Mouse (Mus musculus) kidney, postnatal 0 days (tissue): Measurements from ENCODE around the gene Clmn. TPM values are rescaled to one million over a fixed set of nuclear protein-coding genes. Genes with fewer than 3 reads are reported as not detected.
"Not testable (repeated sequence)": the region's sequence is repeated elsewhere in the genome, so short reads cannot be mapped to it uniquely, and the experiment has no call there.

Source experiments
- ATAC-seq: fragments of 200-750 bp; cut with Nextera tagmentation; replicated peaks from 2 replicates; pipeline ENCODE4 v1.8.0; 2017; ENCODE audit warnings: low read depth, moderate number of reproducible peaks, moderate TSS enrichment, moderate library complexity; ENCODE audit not compliant: low FRiP score
- DNase-seq: peaks from one replicate; pipeline ENCODE4 v3.0.0-alpha.2; 2016; ENCODE audit warnings: low spot score
- H3K27ac ChIP-seq: fragments of 300-500 bp; sonication (generic); 2 replicates; pipeline ENCODE4 v1.5.1; 2014; ENCODE audit warnings: mild to moderate bottlenecking
- H3K27me3 ChIP-seq: fragments of 300-500 bp; sonication (generic); 2 replicates; pipeline ENCODE4 v1.6.1; 2014; ENCODE audit warnings: low read length, mixed read lengths; ENCODE audit not compliant: insufficient read depth
- H3K36me3 ChIP-seq: fragments of 300-500 bp; sonication (generic); 2 replicates; pipeline ENCODE4 v1.6.1; 2014; ENCODE audit warnings: low read length, mixed read lengths; ENCODE audit not compliant: insufficient read depth
- H3K4me1 ChIP-seq: fragments of 300-500 bp; sonication (generic); replicated peaks from 2 replicates; pipeline ENCODE4 v1.6.1; 2014; ENCODE audit warnings: antibody characterized with exemption, low read length, mixed read lengths; ENCODE audit not compliant: insufficient read depth
- H3K4me2 ChIP-seq: fragments of 300-500 bp; sonication (generic); 2 replicates; pipeline ENCODE4 v1.6.1; 2014; ENCODE audit warnings: mild to moderate bottlenecking, low read length, moderate library complexity, mixed read lengths
- H3K4me3 ChIP-seq: fragments of 300-500 bp; sonication (generic); replicated peaks from 2 replicates; pipeline ENCODE4 v1.5.1; 2014; ENCODE audit warnings: low read depth, low read length
- H3K9ac ChIP-seq: fragments of 300-500 bp; sonication (generic); 2 replicates; pipeline ENCODE4 v1.6.1; 2014; ENCODE audit warnings: low read depth, low read length
- H3K9me3 ChIP-seq: fragments of 300-500 bp; sonication (generic); replicated peaks from 2 replicates; pipeline ENCODE4 v1.6.1; 2016; ENCODE audit warnings: low read length, inconsistent platforms, mixed read lengths
- CTCF ChIP-seq: IDR thresholded peaks from 2 replicates; pipeline ENCODE4 v1.5.1; 2016; ENCODE audit warnings: antibody characterized with exemption, low read depth, mild to moderate bottlenecking, moderate library complexity
- WGBS: fragments of 180-500 bp; shearing (Covaris S2); extraction: QIAGEN DNeasy Blood & Tissue Kit; methylation state at CpG from one replicate; pipeline ENCODE4 v1.1.7; 2014; 5-methylcytosine and 5-hydroxymethylcytosine counted together
- polyA plus RNA-seq: library from polyadenylated mRNA; unstranded; fragments of >200 nt; fragmentation: Nextera tagmentation; extraction: Ambion mirVana; gene quantifications from 2 replicates; pipeline ENCODE4 v1.2.1, GENCODE M21; 2015

Gene Clmn
- polyA plus RNA-seq, 1 experiment from 2014 or later, result 6.0 TPM

DNA sequence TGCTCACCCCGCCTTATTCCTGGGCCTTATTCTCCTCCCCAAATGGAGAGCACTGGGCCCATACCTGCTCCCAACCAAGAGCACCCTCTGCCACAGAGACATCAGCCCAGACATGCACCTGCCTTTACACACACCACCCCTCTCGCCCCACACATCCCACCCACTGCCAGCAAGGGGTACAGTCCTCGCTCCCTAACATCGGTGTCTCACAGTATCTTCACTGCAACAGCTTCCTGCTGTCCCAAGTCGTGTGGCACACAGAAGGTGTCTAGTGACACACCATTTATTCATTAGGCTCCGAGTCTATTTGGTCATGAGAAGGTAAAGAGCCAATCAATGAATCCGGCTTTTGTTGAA is 34.6 kb downstream of the Clmn start:
- ATAC-seq, result no peak
- Histone ChIP-seq H3K4me2 (no peak overlapping the region), H3K9me3 (no peaks in the 10 kb centered on the region), H3K36me3 (no peaks in the 10 kb centered on the region), H3K4me3 (no peak overlapping the region), H3K27ac (peak overlapping the region; percentile 79), H3K9ac (no peak overlapping the region), H3K4me1 (peaks cover 19% of the 10 kb centered on the region), H3K27me3 (no peaks in the 10 kb centered on the region)
- DNase-seq, result no peak
- TF ChIP-seq CTCF, result no peak
- 56% methylated on average over 7 of the region's 7 CpGs for WGBS

DNA sequence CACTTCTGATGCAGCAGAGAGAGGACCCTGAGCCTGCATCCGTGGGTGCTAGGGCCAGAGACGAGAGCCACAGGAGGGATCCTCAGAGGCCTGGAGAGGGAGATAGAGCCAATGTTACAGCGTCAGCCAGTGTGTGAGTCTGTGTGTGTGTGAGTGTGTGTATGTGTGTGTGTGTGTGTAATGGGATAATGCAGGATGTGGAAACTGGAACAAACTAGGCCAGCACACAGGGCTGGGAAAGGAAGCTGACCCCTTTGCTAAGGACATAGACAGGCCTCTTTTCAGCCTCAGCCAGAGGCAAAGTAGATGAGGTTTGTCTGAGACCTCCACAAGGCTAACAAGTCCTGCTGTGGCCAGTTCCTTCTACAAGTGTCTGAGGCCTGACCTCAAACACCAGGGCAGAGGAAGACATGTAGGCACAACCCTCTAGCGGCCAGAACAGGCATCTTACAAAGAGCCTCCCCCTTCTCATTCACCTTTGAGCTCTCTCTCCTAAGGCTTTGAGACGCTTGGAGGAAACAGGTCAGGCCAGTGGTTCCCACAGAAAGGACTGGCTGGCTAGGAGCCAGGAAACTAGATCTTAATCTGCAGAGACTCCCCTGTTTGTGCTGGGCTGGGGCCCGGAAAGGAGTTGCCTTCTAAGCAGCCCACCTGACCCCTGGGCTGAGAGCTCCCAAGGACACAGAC is 35.1 kb downstream of the Clmn start:
- peak; percentile 74 for TF ChIP-seq CTCF
- peak; percentile 88 for DNase-seq
- WGBS, result 30% methylated on average over 6 of the region's 6 CpGs

DNA sequence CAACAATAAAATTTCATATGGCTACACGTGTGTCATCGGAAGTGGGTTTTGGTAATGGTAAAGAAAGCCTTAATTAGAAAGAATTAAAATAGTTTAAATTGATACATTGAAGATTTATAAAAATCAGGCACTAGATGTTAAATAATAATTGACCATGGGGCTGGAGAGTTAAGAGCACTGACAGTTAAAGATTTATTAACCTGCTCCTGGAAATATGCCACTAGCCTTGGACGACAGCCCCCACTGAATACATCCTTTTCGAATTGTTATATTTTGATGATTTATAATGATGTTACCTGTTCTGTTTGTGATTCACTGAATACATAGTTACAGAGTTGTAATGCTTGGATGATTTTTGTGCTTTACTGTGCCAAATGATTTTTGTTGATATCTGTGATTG is 35.9 kb downstream of the Clmn start:
- not testable (repeated sequence) for H3K36me3 ChIP-seq, H3K9ac ChIP-seq, H3K27ac ChIP-seq, H3K4me2 ChIP-seq, H3K9me3 ChIP-seq, ATAC-seq, H3K4me3 ChIP-seq, H3K27me3 ChIP-seq, DNase-seq
- H3K4me1 ChIP-seq, result peaks cover 27% of the 10 kb centered on the region
- WGBS, result 58% methylated on average over 4 of the region's 4 CpGs

More for the DNA sequence above, 35.1 kb downstream of the Clmn start:
- Histone ChIP-seq H3K27me3 (no peaks in the 10 kb centered on the region), H3K27ac (peak overlapping the region; percentile 79), H3K4me3 (no peak overlapping the region), H3K36me3 (no peaks in the 10 kb centered on the region), H3K9ac (no peak overlapping the region), H3K4me2 (no peak overlapping the region), H3K9me3 (no peaks in the 10 kb centered on the region), H3K4me1 (peaks cover 24% of the 10 kb centered on the region)
- ATAC-seq, result peak; percentile 90

DNA sequence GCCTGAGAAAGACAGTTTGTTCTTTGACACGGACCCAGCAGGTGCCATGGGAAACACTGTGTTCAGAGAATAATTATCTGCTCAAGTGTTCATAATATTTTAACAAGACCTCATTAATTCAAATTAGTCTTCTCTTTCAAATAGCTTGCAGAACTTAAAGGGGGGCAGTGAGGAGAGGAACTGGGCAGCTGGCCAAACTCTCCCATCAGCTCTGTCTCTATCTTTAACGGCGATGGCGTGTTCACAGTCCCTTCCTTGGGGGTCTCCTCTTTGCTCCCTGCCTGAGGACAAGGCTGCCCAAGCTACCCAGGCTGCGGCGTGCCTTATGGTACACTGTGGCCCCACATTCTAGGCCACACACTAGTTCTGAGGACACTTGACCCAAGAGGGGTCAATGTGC is 37.2 kb downstream of the Clmn start:
- no peak overlapping the region for H3K9ac ChIP-seq
- WGBS, result 68% methylated on average over 6 of the region's 6 CpGs
- ATAC-seq, result no peak
- H3K4me2 ChIP-seq, result no peak overlapping the region
- no peak for TF ChIP-seq CTCF
- no peaks in the 10 kb centered on the region for H3K9me3 ChIP-seq
- no peaks in the 10 kb centered on the region for H3K36me3 ChIP-seq
- H3K27ac ChIP-seq, result no peak overlapping the region
- no peaks in the 10 kb centered on the region for H3K27me3 ChIP-seq
- peaks cover 29% of the 10 kb centered on the region for H3K4me1 ChIP-seq
- H3K4me3 ChIP-seq, result no peak overlapping the region
- DNase-seq, result no peak

DNA sequence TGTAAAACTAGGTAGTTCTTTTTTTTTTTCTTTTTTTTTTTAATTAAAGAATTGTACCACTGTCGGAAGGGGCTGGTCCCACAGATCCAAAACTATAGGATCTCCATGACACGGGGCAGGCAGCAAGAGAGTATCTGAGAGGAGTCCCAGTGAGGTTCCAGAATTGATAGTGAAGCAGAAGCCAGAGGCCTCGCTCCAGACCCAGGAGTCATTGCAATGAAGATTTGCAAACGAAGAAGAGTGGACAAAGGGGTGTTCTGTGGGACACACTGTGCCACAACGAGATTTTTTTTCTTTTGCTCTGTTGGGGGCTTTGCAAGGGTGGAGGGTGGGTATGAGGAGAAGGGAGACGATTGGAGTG is 40.0 kb downstream of the Clmn start:
- no peaks in the 10 kb centered on the region for H3K27me3 ChIP-seq
- no peak for TF ChIP-seq CTCF
- ATAC-seq (no peak), DNase-seq (no peak)
- H3K36me3 ChIP-seq, result no peaks in the 10 kb centered on the region
- H3K4me1 ChIP-seq, result peaks cover 35% of the 10 kb centered on the region
- 54% methylated on average over 6 of the region's 6 CpGs for WGBS
- no peak overlapping the region for H3K4me2 ChIP-seq
- H3K4me3 ChIP-seq, result no peak overlapping the region
- H3K9me3 ChIP-seq, result no peaks in the 10 kb centered on the region
- no peak overlapping the region for H3K9ac ChIP-seq
- no peak overlapping the region for H3K27ac ChIP-seq

DNA sequence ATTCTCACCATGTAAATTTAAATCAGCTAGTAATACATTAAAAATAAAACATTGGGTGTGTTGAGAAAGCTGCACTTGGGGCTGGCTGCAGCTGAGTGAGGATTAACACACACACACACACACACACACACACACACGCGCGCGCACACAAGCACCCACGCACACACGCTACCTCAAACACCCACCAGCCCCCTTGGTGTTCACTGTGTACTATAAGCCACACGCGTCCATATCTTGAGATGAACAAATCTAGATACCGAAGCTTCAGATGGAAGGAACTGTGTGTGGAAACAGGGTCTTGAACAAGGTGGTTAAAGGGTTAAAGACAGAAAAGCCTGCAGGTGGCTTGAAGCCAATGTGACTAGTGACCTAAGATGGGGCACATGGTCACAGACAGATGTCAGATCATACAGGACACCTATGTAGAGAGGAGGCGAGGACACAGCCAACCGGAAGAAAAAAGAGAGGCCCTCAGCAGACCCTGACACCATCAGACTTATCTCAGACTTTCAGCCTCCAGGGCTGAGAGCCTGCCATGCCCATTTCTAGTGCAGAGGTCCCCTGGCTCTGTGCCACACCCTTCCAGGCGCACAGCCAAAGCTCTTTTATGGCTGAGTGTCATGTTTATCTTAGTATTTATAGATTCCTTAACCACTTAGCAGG is 40.5 kb downstream of the Clmn start:
- H3K27ac ChIP-seq, result no peak overlapping the region
- DNase-seq, result peak; percentile 70
- H3K27me3 ChIP-seq, result no peaks in the 10 kb centered on the region
- WGBS, result 68% methylated on average over 12 of the region's 12 CpGs
- no peak overlapping the region for H3K4me2 ChIP-seq
- no peaks in the 10 kb centered on the region for H3K9me3 ChIP-seq
- no peak for TF ChIP-seq CTCF
- no peaks in the 10 kb centered on the region for H3K36me3 ChIP-seq
- peak; percentile 52; the same call in 1 of the 2 replicates for ATAC-seq
- H3K9ac ChIP-seq, result no peak overlapping the region
- peaks cover 31% of the 10 kb centered on the region for H3K4me1 ChIP-seq
- H3K4me3 ChIP-seq, result no peak overlapping the region
